Mouse (Mus musculus): ENCODE measurements around the gene Rhog.

- no peak for TF ChIP-seq NRF1 (IDR thresholded peaks at IDR 0.05; ENCODE audit: low read depth, low read length)
- no peak for TF ChIP-seq MEF2A (IDR thresholded peaks at IDR 0.05; ENCODE audit: borderline replicate concordance, low read depth, low read length)
- no peak for TF ChIP-seq MAX (IDR thresholded peaks at IDR 0.05; ENCODE audit: low read length)
- no peak for TF ChIP-seq EP300 (IDR thresholded peaks at IDR 0.05; ENCODE audit: low read length)
- TF ChIP-seq JUND (conservative IDR thresholded peaks at IDR 0.05; ENCODE audit: low read depth, low read length) = no peak
Measured at GRCm38 (mm10) chr7:102244782-102245535, 10.9 kb downstream of the Rhog start.

All from CH12.LX (cell line).